Mouse (Mus musculus) cerebellum, postnatal 25 days (tissue): ENCODE measurements around the gene Adam1a.
"Not testable (repeated sequence)": the region's sequence is repeated elsewhere in the genome, so short reads cannot be mapped to it uniquely, and the experiment has no call there.

Experiments used
- DNase-seq, 2 experiments: peaks; one replicate each; pipeline ENCODE4 v3.0.0; 2021; ENCODE audit warnings: mixed read lengths in 2 of 2

Adam1a gene

GRCm38 (mm10) chr5:121562436-121562835 is 17.2 kb upstream of the Adam1a start:
- DNase-seq: no peak

GRCm38 (mm10) chr5:121549196-121549595 is 3.9 kb upstream of the Adam1a start:
- no peak for DNase-seq

GRCm38 (mm10) chr5:121547084-121547483 is 1.8 kb upstream of the Adam1a start:
- no peak for DNase-seq

- DNase-seq: peak; percentile 23 to 65
These were observed 1.2 kb upstream of the Adam1a start for GRCm38 (mm10) chr5:121546530-121546895.

- peak; percentile 99 to 100 for DNase-seq
These were observed 679 bp upstream of the Adam1a start, which contains the start of gene Mapkapk5 for GRCm38 (mm10) chr5:121545793-121546529. TSS of gene Mapkapk5 (minus strand) at chr5:121545905.

GRCm38 (mm10) chr5:121543370-121543769 is 1.9 kb downstream of the Adam1a start:
- no peak for DNase-seq

- no peak for DNase-seq
These were observed 4.0 kb downstream of the Adam1a start for GRCm38 (mm10) chr5:121541235-121541634.

GRCm38 (mm10) chr5:121540066-121540465 is 5.2 kb downstream of the Adam1a start:
- DNase-seq: no peak

GRCm38 (mm10) chr5:121537588-121537987 is 7.7 kb downstream of the Adam1a start:
- no peak for DNase-seq

- no peak for DNase-seq
These were observed 8.2 kb downstream of the Adam1a start for GRCm38 (mm10) chr5:121536921-121537555.

- no peak for DNase-seq
These were observed 10.2 kb downstream of the Adam1a start for GRCm38 (mm10) chr5:121535116-121535515.

GRCm38 (mm10) chr5:121534521-121534920 is 10.8 kb downstream of the Adam1a start:
- DNase-seq: peak in 1 of 2 experiments; percentile 36

GRCm38 (mm10) chr5:121526961-121527360 is 18.3 kb downstream of the Adam1a start:
- no peak for DNase-seq

- DNase-seq: no peak
These were observed 18.8 kb downstream of the Adam1a start for GRCm38 (mm10) chr5:121526526-121526925.

GRCm38 (mm10) chr5:121525774-121526450 is 19.4 kb downstream of the Adam1a start:
- DNase-seq: no peak

GRCm38 (mm10) chr5:121519758-121520157 is 25.5 kb downstream of the Adam1a start:
- DNase-seq: not testable (repeated sequence)

GRCm38 (mm10) chr5:121518983-121519382 is 26.3 kb downstream of the Adam1a start:
- DNase-seq: no peak

GRCm38 (mm10) chr5:121510009-121510408 is 35.3 kb downstream of the Adam1a start:
- DNase-seq: no peak

- no peak for DNase-seq
These were observed 38.4 kb downstream of the Adam1a start for GRCm38 (mm10) chr5:121506846-121507245.

GRCm38 (mm10) chr5:121503231-121503630 is 42.1 kb downstream of the Adam1a start, which contains the start of gene Adam1b:
TSS of gene Adam1b (minus strand) at chr5:121503435.
- no peak for DNase-seq

- DNase-seq: not testable (repeated sequence)
These were observed 43.8 kb downstream of the Adam1a start for GRCm38 (mm10) chr5:121501424-121501996.

- DNase-seq: no peak
These were observed 44.6 kb downstream of the Adam1a start for GRCm38 (mm10) chr5:121500719-121501118.

- DNase-seq: no peak
These were observed 52.0 kb downstream of the Adam1a start for GRCm38 (mm10) chr5:121493305-121493704.
